Mouse (Mus musculus): ENCODE measurements at regions not wholly inside any gene's neighbourhood (a gene's known extent, or its start where the extent isn't known, plus 50 kb on each side); places are given as distances from the start of the nearest gene placed in this dataset.

DNA sequence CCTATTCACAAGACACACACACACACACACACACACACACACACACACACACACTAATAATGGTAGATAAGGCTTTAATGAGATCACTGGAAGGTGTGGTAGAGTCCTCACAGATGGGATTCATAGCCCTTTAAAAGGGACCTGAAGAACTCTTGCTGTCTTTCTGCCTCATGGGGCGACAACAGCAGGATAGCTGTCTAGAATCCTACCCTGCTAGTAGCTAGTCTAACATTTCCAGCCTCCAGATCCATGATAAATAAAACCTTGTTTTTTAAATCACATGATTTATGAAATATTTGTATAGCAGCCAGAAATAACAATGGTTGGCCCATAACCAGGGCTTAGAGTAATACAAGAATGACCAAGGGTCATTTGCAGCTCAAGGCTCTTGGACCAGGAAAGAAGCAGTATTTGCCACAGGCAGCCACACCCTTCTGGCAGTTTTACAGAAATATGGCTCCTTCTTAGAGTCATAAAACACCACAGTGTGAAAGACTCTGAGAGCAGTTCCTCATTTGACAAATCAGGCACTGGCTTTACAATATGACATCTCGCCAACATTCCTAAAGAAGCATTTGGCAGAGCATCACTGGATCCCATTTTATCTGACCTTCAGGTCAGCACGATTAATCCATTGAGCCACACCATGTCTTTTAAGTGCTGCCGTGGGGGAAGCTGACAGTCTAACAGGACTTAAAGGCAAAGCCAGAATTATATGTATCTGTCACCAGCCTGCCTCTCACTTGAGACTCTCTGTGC lies 340.9 kb upstream of the Apob start:
- no peaks in the 10 kb centered on the region for H3K27me3 ChIP-seq (ENCODE audit: insufficient read depth, low read length)
- ATAC-seq (replicated peaks; ENCODE audit: low FRiP score, low read depth) (peak; percentile 78), DNase-seq (ENCODE audit: low spot score) (peak; percentile 86)
- no peak overlapping the region for H3K9ac ChIP-seq (ENCODE audit: low read depth, low read length)
- H3K4me2 ChIP-seq (ENCODE audit: low read length), result no peak overlapping the region
- H3K36me3 ChIP-seq (ENCODE audit: insufficient read depth, low read length), result no peaks in the 10 kb centered on the region
- H3K9me3 ChIP-seq (replicated peaks; ENCODE audit: low read length), result no peaks in the 10 kb centered on the region
- H3K4me3 ChIP-seq (replicated peaks; ENCODE audit: low read depth, low read length), result no peak overlapping the region
- 33% methylated on average over 4 of the region's 4 CpGs for WGBS
- no peak overlapping the region for H3K27ac ChIP-seq
- no peak for TF ChIP-seq CTCF (IDR thresholded peaks at IDR 0.05; ENCODE audit: low read depth)
- no peaks in the 10 kb centered on the region for H3K4me1 ChIP-seq (replicated peaks; ENCODE audit: insufficient read depth, low read length)

DNA sequence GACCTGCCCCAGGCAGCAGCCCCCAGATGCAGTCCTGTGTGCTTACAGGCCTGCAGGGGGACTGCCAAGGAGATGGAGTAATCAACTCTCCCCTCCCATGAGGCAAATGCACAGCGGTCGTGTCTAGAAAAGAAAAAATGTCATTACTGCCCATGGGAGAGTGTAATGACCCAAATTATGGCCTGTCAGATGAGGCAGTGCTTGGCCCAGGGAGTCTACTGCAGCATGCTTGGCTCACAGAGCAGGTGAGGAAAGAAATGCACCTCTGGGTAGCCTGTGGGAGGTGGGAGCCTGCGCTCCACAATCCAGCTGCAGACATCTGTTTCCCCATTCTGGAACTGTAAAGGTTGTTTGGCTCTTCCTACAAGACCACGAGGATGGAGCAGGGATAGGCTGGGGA lies 339.8 kb upstream of the Apob start:
- no peak for DNase-seq (ENCODE audit: low spot score)

DNA sequence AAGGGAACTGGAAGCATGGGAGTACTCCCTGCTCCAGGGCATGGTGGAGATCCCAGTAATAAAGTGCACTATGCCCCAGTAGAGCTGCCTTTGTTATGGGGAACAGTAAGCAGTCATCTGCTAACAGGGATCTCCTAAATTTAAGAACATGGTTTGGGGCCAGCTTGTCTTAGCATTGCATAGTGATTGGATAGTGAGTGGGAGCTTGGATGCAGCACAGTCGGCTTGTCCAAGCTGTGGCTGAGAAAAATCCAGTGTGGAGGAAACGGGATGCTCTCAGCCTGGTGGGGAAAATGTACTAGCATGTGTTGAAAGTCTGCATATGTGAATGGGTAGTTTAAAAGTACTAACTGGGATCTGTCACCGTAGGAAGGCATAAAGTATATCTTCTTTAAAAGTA lies 326.6 kb upstream of the Apob start:
- Histone ChIP-seq H3K27me3 (ENCODE audit: insufficient read depth, low read length) (no peaks in the 10 kb centered on the region), H3K4me1 (replicated peaks; ENCODE audit: insufficient read depth, low read length) (no peaks in the 10 kb centered on the region), H3K4me3 (replicated peaks; ENCODE audit: low read depth, low read length) (no peak overlapping the region), H3K4me2 (ENCODE audit: low read length) (no peak overlapping the region), H3K9me3 (replicated peaks; ENCODE audit: low read length) (no peaks in the 10 kb centered on the region), H3K36me3 (ENCODE audit: insufficient read depth, low read length) (no peaks in the 10 kb centered on the region), H3K27ac (no peak overlapping the region), H3K9ac (ENCODE audit: low read depth, low read length) (no peak overlapping the region)
- TF ChIP-seq CTCF (IDR thresholded peaks at IDR 0.05; ENCODE audit: low read depth), result no peak
- DNase-seq (ENCODE audit: low spot score) (no peak), ATAC-seq (replicated peaks; ENCODE audit: low FRiP score, low read depth) (no peak)
- WGBS, result 85% methylated on average over 3 of the region's 3 CpGs

More for the DNA sequence above, 339.8 kb upstream of the Apob start:
- Histone ChIP-seq H3K4me2 (ENCODE audit: low read length) (no peak overlapping the region), H3K36me3 (ENCODE audit: insufficient read depth, low read length) (no peaks in the 10 kb centered on the region), H3K27me3 (ENCODE audit: insufficient read depth, low read length) (no peaks in the 10 kb centered on the region), H3K4me3 (replicated peaks; ENCODE audit: low read depth, low read length) (no peak overlapping the region), H3K9me3 (replicated peaks; ENCODE audit: low read length) (no peaks in the 10 kb centered on the region), H3K27ac (no peak overlapping the region), H3K4me1 (replicated peaks; ENCODE audit: insufficient read depth, low read length) (no peaks in the 10 kb centered on the region), H3K9ac (ENCODE audit: low read depth, low read length) (no peak overlapping the region)
- no peak for TF ChIP-seq CTCF (IDR thresholded peaks at IDR 0.05; ENCODE audit: low read depth)
- 27% methylated on average over 4 of the region's 4 CpGs for WGBS
- ATAC-seq (replicated peaks; ENCODE audit: low FRiP score, low read depth), result no peak

DNA sequence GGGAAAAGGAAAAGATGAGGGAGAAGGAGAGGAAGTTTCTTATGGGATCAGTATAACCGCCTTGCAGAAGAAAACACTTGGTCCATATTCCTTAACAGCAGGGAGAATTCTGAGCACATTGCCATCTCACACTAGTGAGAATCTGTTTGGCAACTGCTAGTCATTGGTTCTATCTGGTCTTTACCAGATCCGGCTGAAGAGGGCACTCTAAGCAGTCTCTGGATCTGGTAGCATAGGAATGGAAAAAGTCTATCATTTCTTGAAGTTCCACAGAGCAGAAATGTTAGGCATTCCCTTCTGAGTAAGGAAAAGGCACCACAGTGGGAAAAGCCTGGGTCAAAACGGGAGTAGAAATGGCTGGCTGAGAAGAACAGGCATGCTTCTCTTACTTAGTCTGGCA lies 315.4 kb upstream of the Apob start:
- 50% methylated on average over 3 of the region's 3 CpGs for WGBS

DNA sequence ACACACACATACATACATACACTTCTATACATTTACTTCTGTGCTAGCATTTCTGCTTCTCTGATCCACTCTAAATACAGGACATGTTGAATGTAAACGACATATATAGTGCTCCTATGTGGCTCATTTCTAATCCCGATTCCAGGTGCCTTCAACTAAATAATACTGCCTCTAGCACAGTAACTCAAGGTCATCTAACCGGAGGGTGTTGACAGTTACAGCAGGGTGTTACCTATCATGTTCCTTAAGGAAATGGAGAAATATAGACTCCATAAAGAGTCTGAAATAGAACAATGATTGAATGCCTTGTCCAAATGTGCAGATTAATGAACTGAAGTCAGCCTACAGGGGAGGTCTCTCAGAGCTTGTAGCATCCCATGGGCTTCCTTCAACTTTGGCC lies 307.3 kb upstream of the Apob start:
- Histone ChIP-seq H3K27me3 (ENCODE audit: insufficient read depth, low read length) (no peaks in the 10 kb centered on the region), H3K4me1 (replicated peaks; ENCODE audit: insufficient read depth, low read length) (no peaks in the 10 kb centered on the region), H3K4me2 (ENCODE audit: low read length) (no peak overlapping the region), H3K27ac (no peak overlapping the region), H3K36me3 (ENCODE audit: insufficient read depth, low read length) (no peaks in the 10 kb centered on the region), H3K9ac (ENCODE audit: low read depth, low read length) (no peak overlapping the region), H3K4me3 (replicated peaks; ENCODE audit: low read depth, low read length) (no peak overlapping the region), H3K9me3 (replicated peaks; ENCODE audit: low read length) (no peaks in the 10 kb centered on the region)
- DNase-seq (ENCODE audit: low spot score) (peak; percentile 2), ATAC-seq (replicated peaks; ENCODE audit: low FRiP score, low read depth) (no peak)
- TF ChIP-seq CTCF (IDR thresholded peaks at IDR 0.05; ENCODE audit: low read depth), result no peak
- WGBS, result 46% methylated on average over 3 of the region's 3 CpGs

More for the DNA sequence above, 315.4 kb upstream of the Apob start:
- H3K27ac ChIP-seq, result no peak overlapping the region
- H3K27me3 ChIP-seq (ENCODE audit: insufficient read depth, low read length), result no peaks in the 10 kb centered on the region
- no peak overlapping the region for H3K9ac ChIP-seq (ENCODE audit: low read depth, low read length)
- peak; percentile 36; the same call in 1 of the 2 replicates for TF ChIP-seq CTCF (IDR thresholded peaks at IDR 0.05; ENCODE audit: low read depth)
- ATAC-seq (replicated peaks; ENCODE audit: low FRiP score, low read depth) (no peak), DNase-seq (ENCODE audit: low spot score) (no peak)
- no peaks in the 10 kb centered on the region for H3K9me3 ChIP-seq (replicated peaks; ENCODE audit: low read length)
- no peak overlapping the region for H3K4me3 ChIP-seq (replicated peaks; ENCODE audit: low read depth, low read length)
- no peaks in the 10 kb centered on the region for H3K36me3 ChIP-seq (ENCODE audit: insufficient read depth, low read length)
- no peaks in the 10 kb centered on the region for H3K4me1 ChIP-seq (replicated peaks; ENCODE audit: insufficient read depth, low read length)
- no peak overlapping the region for H3K4me2 ChIP-seq (ENCODE audit: low read length)

DNA sequence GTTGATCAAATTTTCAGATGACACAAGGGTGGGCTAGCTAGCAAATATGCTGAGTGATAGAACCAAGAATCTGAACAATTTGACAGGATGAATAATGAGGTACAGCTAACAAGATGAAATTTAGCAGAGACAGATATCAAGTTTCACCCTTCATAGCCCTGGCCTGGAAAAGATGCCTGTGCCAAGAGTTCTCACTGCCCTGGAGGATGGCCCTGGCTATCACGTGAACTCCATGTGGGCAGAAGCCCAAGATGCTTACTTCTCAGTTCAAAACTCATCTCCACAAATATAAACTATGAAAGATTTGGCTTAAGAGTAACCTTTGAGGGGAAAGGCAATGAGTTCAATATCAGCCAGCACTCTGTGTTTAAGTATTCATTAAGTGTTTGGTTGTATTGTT lies 306.9 kb upstream of the Apob start:
- ATAC-seq (replicated peaks; ENCODE audit: low FRiP score, low read depth), result no peak
- WGBS, result 32% methylated on average over 1 of the region's 1 CpGs

DNA sequence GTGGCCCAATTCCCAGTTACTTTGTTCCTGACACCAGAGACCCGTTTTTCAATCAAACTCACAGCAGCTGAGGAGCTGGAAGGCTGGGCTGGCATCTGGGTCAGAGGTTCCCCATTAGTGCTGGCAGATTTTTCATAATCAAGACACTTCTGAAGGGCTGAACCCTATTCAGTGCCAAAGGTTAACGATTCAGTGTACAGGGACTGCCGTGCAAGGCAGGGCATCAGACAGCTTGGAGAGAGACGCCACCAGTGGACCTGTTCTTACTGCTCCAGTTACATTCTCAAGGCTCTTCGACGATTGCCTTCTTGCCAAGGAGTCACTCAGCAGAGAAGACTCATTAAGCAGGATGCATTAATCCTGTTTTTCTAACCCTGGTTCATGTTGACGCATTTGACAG lies 285.5 kb upstream of the Apob start:
- no peak for TF ChIP-seq CTCF (IDR thresholded peaks at IDR 0.05; ENCODE audit: low read depth)
- peak; percentile 29 for DNase-seq (ENCODE audit: low spot score)
- Histone ChIP-seq H3K4me2 (ENCODE audit: low read length) (no peak overlapping the region), H3K27ac (no peak overlapping the region), H3K9ac (ENCODE audit: low read depth, low read length) (no peak overlapping the region), H3K36me3 (ENCODE audit: insufficient read depth, low read length) (no peaks in the 10 kb centered on the region), H3K27me3 (ENCODE audit: insufficient read depth, low read length) (no peaks in the 10 kb centered on the region), H3K9me3 (replicated peaks; ENCODE audit: low read length) (no peaks in the 10 kb centered on the region), H3K4me1 (replicated peaks; ENCODE audit: insufficient read depth, low read length) (no peaks in the 10 kb centered on the region), H3K4me3 (replicated peaks; ENCODE audit: low read depth, low read length) (no peak overlapping the region)
- no peak for ATAC-seq (replicated peaks; ENCODE audit: low FRiP score, low read depth)
- WGBS, result 29% methylated on average over 7 of the region's 7 CpGs

More for the DNA sequence above, 306.9 kb upstream of the Apob start:
- no peak overlapping the region for H3K27ac ChIP-seq
- H3K9ac ChIP-seq (ENCODE audit: low read depth, low read length), result no peak overlapping the region
- no peak overlapping the region for H3K4me3 ChIP-seq (replicated peaks; ENCODE audit: low read depth, low read length)
- H3K4me2 ChIP-seq (ENCODE audit: low read length), result no peak overlapping the region
- no peaks in the 10 kb centered on the region for H3K36me3 ChIP-seq (ENCODE audit: insufficient read depth, low read length)
- no peaks in the 10 kb centered on the region for H3K27me3 ChIP-seq (ENCODE audit: insufficient read depth, low read length)
- peak; percentile 2 for DNase-seq (ENCODE audit: low spot score)
- no peaks in the 10 kb centered on the region for H3K4me1 ChIP-seq (replicated peaks; ENCODE audit: insufficient read depth, low read length)
- no peak for TF ChIP-seq CTCF (IDR thresholded peaks at IDR 0.05; ENCODE audit: low read depth)
- no peaks in the 10 kb centered on the region for H3K9me3 ChIP-seq (replicated peaks; ENCODE audit: low read length)
